Comparison of ENCODE assay signal across 8 mouse cellular contexts in genomic region chr7:13053961-13054286, GRCm38 (mm10). TPM values are rescaled to one million over a fixed set of nuclear protein-coding genes. Genes with fewer than 3 reads are reported as not detected.
DNase-seq lines count a peak whose midpoint lies in the region; ATAC-seq and TF ChIP-seq lines count a peak whose summit lies in the region.

No protein-coding gene starts in this region.

- no peaks in the 10 kb centered on the region for H3K27me3 ChIP-seq in kidney, embryonic 16.5 days (ENCODE audit: insufficient read depth, low read length)
- H3K27me3 ChIP-seq in embryonic facial prominence, embryonic 11.5 days (ENCODE audit: control insufficient read depth, insufficient read depth, low read length), result no peaks in the 10 kb centered on the region
- no peaks in the 10 kb centered on the region for H3K27me3 ChIP-seq in intestine, embryonic 15.5 days (replicated peaks)
- no peaks in the 10 kb centered on the region for H3K27me3 ChIP-seq in myocyte (ENCODE audit: control insufficient read depth, insufficient read depth, insufficient read length)

- peak overlapping the region; percentile 87; the same call in 1 of the 2 replicates for H3K27ac ChIP-seq in kidney, embryonic 16.5 days (ENCODE audit: low read length)
- no peak overlapping the region for H3K27ac ChIP-seq in embryonic facial prominence, embryonic 11.5 days (replicated peaks; ENCODE audit: low read depth, low read length)
- H3K27ac ChIP-seq in intestine, embryonic 15.5 days, result peak overlapping the region; percentile 81

- no peak for DNase-seq in kidney, adult 8-10 months
- DNase-seq in embryonic facial prominence, embryonic 11.5 days (ENCODE audit: low spot score), result no peak
- DNase-seq in urinary bladder, adult 2 months (ENCODE audit: low spot score), result no peak
- DNase-seq in right cerebral cortex, postnatal 25 days, result no peak

- no peak for TF ChIP-seq POLR2A in myocyte (IDR thresholded peaks at IDR 0.05; ENCODE audit: insufficient read length, low read depth)

- H3K9ac ChIP-seq in kidney, embryonic 16.5 days (replicated peaks; ENCODE audit: low read length), result peak overlapping the region; percentile 82
- H3K9ac ChIP-seq in embryonic facial prominence, embryonic 11.5 days (replicated peaks; ENCODE audit: low read length), result peak overlapping the region; percentile 76
- H3K9ac ChIP-seq in intestine, embryonic 15.5 days, result peak overlapping the region; percentile 58

- no peaks in the 10 kb centered on the region for H3K36me3 ChIP-seq in kidney, embryonic 16.5 days (ENCODE audit: insufficient read depth, low read length)
- H3K36me3 ChIP-seq in embryonic facial prominence, embryonic 11.5 days (replicated peaks; ENCODE audit: control insufficient read depth, insufficient read depth, low read depth, low read length), result no peaks in the 10 kb centered on the region
- H3K36me3 ChIP-seq in intestine, embryonic 15.5 days, result no peaks in the 10 kb centered on the region
- no peaks in the 10 kb centered on the region for H3K36me3 ChIP-seq in myocyte (ENCODE audit: control insufficient read depth, insufficient read depth)

- ATAC-seq in kidney, embryonic 16.5 days (ENCODE audit: low FRiP score, low TSS enrichment), result no peak
- ATAC-seq in embryonic facial prominence, embryonic 11.5 days (replicated peaks; ENCODE audit: insufficient number of reproducible peaks, low FRiP score, low TSS enrichment, low read depth), result no peak
- ATAC-seq in intestine, embryonic 15.5 days, result no peak
- ATAC-seq in cerebellum, adult (ENCODE audit: insufficient number of reproducible peaks, low FRiP score, low TSS enrichment), result no peak; the same call in 1 of the 2 replicates

- no peaks in the 10 kb centered on the region for H3K79me2 ChIP-seq in myocyte (ENCODE audit: control insufficient read depth, insufficient read depth)

- peak overlapping the region; percentile 61 for H3ac ChIP-seq in myocyte (ENCODE audit: control insufficient read depth, insufficient read length)

- H3K4me2 ChIP-seq in kidney, embryonic 16.5 days (replicated peaks; ENCODE audit: low read depth, low read length), result peak overlapping the region; percentile 54
- peak overlapping the region; percentile 41 for H3K4me2 ChIP-seq in embryonic facial prominence, embryonic 11.5 days (ENCODE audit: low read depth, low read length)
- H3K4me2 ChIP-seq in intestine, embryonic 15.5 days (replicated peaks), result peak overlapping the region; percentile 72
- H3K4me2 ChIP-seq in myocyte (ENCODE audit: low read depth), result peak overlapping the region; percentile 90

- WGBS in kidney, embryonic 16.5 days, result 2% methylated on average over 15 of the region's 15 CpGs
- WGBS in embryonic facial prominence, embryonic 11.5 days, result 1% methylated on average over 15 of the region's 15 CpGs
- WGBS in intestine, embryonic 15.5 days, result 2% methylated on average over 15 of the region's 15 CpGs

- peaks cover 3% of the 10 kb centered on the region; the same call in 1 of the 2 replicates for H3K4me1 ChIP-seq in kidney, embryonic 16.5 days (ENCODE audit: insufficient read depth, low read length)
- H3K4me1 ChIP-seq in embryonic facial prominence, embryonic 11.5 days (ENCODE audit: control insufficient read depth, insufficient read depth, low read length), result no peaks in the 10 kb centered on the region
- H3K4me1 ChIP-seq in intestine, embryonic 15.5 days (replicated peaks), result 0 out of 2 replicates have a peak, but pooled peaks cover 5% of the 10 kb centered on the region

- H3K4me3 ChIP-seq in kidney, embryonic 16.5 days (ENCODE audit: low read length), result peak overlapping the region; percentile 67
- peak overlapping the region; percentile 65 for H3K4me3 ChIP-seq in embryonic facial prominence, embryonic 11.5 days (ENCODE audit: low read depth, low read length)
- H3K4me3 ChIP-seq in intestine, embryonic 15.5 days (replicated peaks), result peak overlapping the region; percentile 61
- peak overlapping the region; percentile 54 for H3K4me3 ChIP-seq in myocyte

- H3K9me3 ChIP-seq in kidney, embryonic 16.5 days (ENCODE audit: low read length), result no peaks in the 10 kb centered on the region
- no peaks in the 10 kb centered on the region for H3K9me3 ChIP-seq in embryonic facial prominence, embryonic 11.5 days (replicated peaks; ENCODE audit: control insufficient read depth, low read length)
- H3K9me3 ChIP-seq in intestine, embryonic 15.5 days, result no peaks in the 10 kb centered on the region

TF ChIP-seq in myocyte, 11 proteins besides CTCF, POLR2A, EP300 and RAD21:
- TF ChIP-seq MAX (IDR thresholded peaks at IDR 0.05; ENCODE audit: low read depth), result no peak
- no peak for TF ChIP-seq CEBPB (IDR thresholded peaks at IDR 0.05; ENCODE audit: insufficient read depth, poor library complexity, severe bottlenecking)
- TF ChIP-seq USF1 (IDR thresholded peaks at IDR 0.05; ENCODE audit: low read depth), result no peak
- no peak for TF ChIP-seq SRF (IDR thresholded peaks at IDR 0.05; ENCODE audit: control insufficient read depth, insufficient read length, low read depth)
- no peak for TF ChIP-seq E2F4 (IDR thresholded peaks at IDR 0.05; ENCODE audit: insufficient read depth)
TF ChIP-seq in myocyte: peak in this region for 0.

RNA-seq across cellular contexts. Expression of gene Mzf1, which starts 0.6 kb away (rescaled TPM):
- polyA plus RNA-seq in kidney, embryonic 16.5 days (2015; fragmentation: Nextera tagmentation; extraction: Ambion mirVana), result 3.8 and 5.1 TPM in 2 replicates
- polyA plus RNA-seq in embryonic facial prominence, embryonic 11.5 days (2014; fragmentation: Nextera tagmentation; extraction: Ambion mirVana), result 1.2 and 1.6 TPM in 2 replicates
- polyA plus RNA-seq in intestine, embryonic 15.5 days (2015; fragmentation: Nextera tagmentation; extraction: Ambion mirVana), result 2.1 and 2.5 TPM in 2 replicates
- 0.37 TPM for polyA plus RNA-seq in myocyte (2012; fragmentation: generic; extraction: Trizol)
- polyA plus RNA-seq in urinary bladder, adult 2 months (2012; rRNA removed), result 1.2 and 1.3 TPM in 2 replicates

RNA-seq across cellular contexts. Expression of gene Ube2m, which starts 15.8 kb away (rescaled TPM):
- polyA plus RNA-seq in kidney, embryonic 16.5 days (2015; fragmentation: Nextera tagmentation; extraction: Ambion mirVana), result 30.4 and 54.9 TPM in 2 replicates
- 172 and 177 TPM in 2 replicates for polyA plus RNA-seq in embryonic facial prominence, embryonic 11.5 days (2014; fragmentation: Nextera tagmentation; extraction: Ambion mirVana)
- polyA plus RNA-seq in intestine, embryonic 15.5 days (2015; fragmentation: Nextera tagmentation; extraction: Ambion mirVana), result 109 and 118 TPM in 2 replicates
- polyA plus RNA-seq in myocyte (2012; fragmentation: generic; extraction: Trizol), result 227 TPM
- 164 and 172 TPM in 2 replicates for polyA plus RNA-seq in urinary bladder, adult 2 months (2012; rRNA removed)

RNA-seq across cellular contexts. Expression of gene Chmp2a, which starts 19.3 kb away (rescaled TPM):
- polyA plus RNA-seq in kidney, embryonic 16.5 days (2015; fragmentation: Nextera tagmentation; extraction: Ambion mirVana), result 159 and 162 TPM in 2 replicates
- 107 and 116 TPM in 2 replicates for polyA plus RNA-seq in embryonic facial prominence, embryonic 11.5 days (2014; fragmentation: Nextera tagmentation; extraction: Ambion mirVana)
- polyA plus RNA-seq in intestine, embryonic 15.5 days (2015; fragmentation: Nextera tagmentation; extraction: Ambion mirVana), result 162 and 177 TPM in 2 replicates
- polyA plus RNA-seq in myocyte (2012; fragmentation: generic; extraction: Trizol), result 189 TPM
- polyA plus RNA-seq in urinary bladder, adult 2 months (2012; rRNA removed), result 240 and 257 TPM in 2 replicates

RNA-seq across cellular contexts. Expression of gene Vmn1r85, which starts 41.0 kb away (rescaled TPM):
- not detected in 2 replicates for polyA plus RNA-seq in kidney, embryonic 16.5 days (2015; fragmentation: Nextera tagmentation; extraction: Ambion mirVana)
- not detected in 2 replicates for polyA plus RNA-seq in embryonic facial prominence, embryonic 11.5 days (2014; fragmentation: Nextera tagmentation; extraction: Ambion mirVana)
- not detected in 2 replicates for polyA plus RNA-seq in intestine, embryonic 15.5 days (2015; fragmentation: Nextera tagmentation; extraction: Ambion mirVana)
- polyA plus RNA-seq in myocyte (2012; fragmentation: generic; extraction: Trizol), result not detected
- not detected in 2 replicates for polyA plus RNA-seq in urinary bladder, adult 2 months (2012; rRNA removed)

RNA-seq across cellular contexts. Expression of gene Zbtb45, which starts 44.1 kb away (rescaled TPM):
- 28.3 and 29.2 TPM in 2 replicates for polyA plus RNA-seq in kidney, embryonic 16.5 days (2015; fragmentation: Nextera tagmentation; extraction: Ambion mirVana)
- 22.6 and 22.9 TPM in 2 replicates for polyA plus RNA-seq in embryonic facial prominence, embryonic 11.5 days (2014; fragmentation: Nextera tagmentation; extraction: Ambion mirVana)
- 20.7 and 21.2 TPM in 2 replicates for polyA plus RNA-seq in intestine, embryonic 15.5 days (2015; fragmentation: Nextera tagmentation; extraction: Ambion mirVana)
- 8.2 TPM for polyA plus RNA-seq in myocyte (2012; fragmentation: generic; extraction: Trizol)
- 11.7 and 13.2 TPM in 2 replicates for polyA plus RNA-seq in urinary bladder, adult 2 months (2012; rRNA removed)
